Comparison of ENCODE assay signal across 29 mouse cellular contexts in genomic region chr9:47798478-47798877, GRCm38 (mm10).
DNase-seq lines count a peak whose midpoint lies in the region; ATAC-seq lines count a peak whose summit lies in the region.
"Had no signal": no experiment of that assay in that cellular context is flagged by ENCODE, and none has a peak within 500 bp of the region (broad histone marks: within the 10 kb centered on the region; RNA-seq: fewer than 3 reads in every experiment).

No protein-coding gene starts in this region.

- ATAC-seq in forebrain, embryonic 13.5 days, result peak; percentile 57; the same call in 1 of the 2 replicates
- peak; percentile 76 for ATAC-seq in hindbrain, embryonic 16.5 days
- ATAC-seq in hindbrain, embryonic 11.5 days (ENCODE audit: low FRiP score), result no peak
- peak; percentile 74; the same call in 1 of the 2 replicates for ATAC-seq in neural tube, embryonic 15.5 days (ENCODE audit: low FRiP score)
- peak; percentile 77 for ATAC-seq in forebrain, embryonic 16.5 days
- ATAC-seq: inflammation-experienced regulatory T-cells, adult 6 months; midbrain, embryonic 16.5 days; Patski had no signal

- WGBS in forebrain, embryonic 13.5 days, result 46% methylated on average over 5 of the region's 5 CpGs
- WGBS in forebrain, embryonic 10.5 days, result 77% methylated on average over 5 of the region's 5 CpGs
- 77% methylated on average over 5 of the region's 5 CpGs for WGBS in hindbrain, embryonic 16.5 days
- WGBS in hindbrain, embryonic 11.5 days, result 85% methylated on average over 5 of the region's 5 CpGs
- WGBS in neural tube, embryonic 15.5 days, result 36% methylated on average over 5 of the region's 5 CpGs
- WGBS in forebrain, embryonic 16.5 days, result 36% methylated on average over 5 of the region's 5 CpGs

- no peak overlapping the region for H3K4me2 ChIP-seq in forebrain, embryonic 13.5 days
- H3K4me2 ChIP-seq in hindbrain, embryonic 16.5 days (ENCODE audit: low read length), result no peak overlapping the region
- no peak overlapping the region for H3K4me2 ChIP-seq in hindbrain, embryonic 11.5 days (replicated peaks; ENCODE audit: low read depth, low read length)
- H3K4me2 ChIP-seq in neural tube, embryonic 15.5 days, result no peak overlapping the region
- no peak overlapping the region for H3K4me2 ChIP-seq in forebrain, embryonic 16.5 days (ENCODE audit: low read length)
- H3K4me2 ChIP-seq: heart, embryonic 13.5 days; neural tube, embryonic 12.5 days; stomach, embryonic 15.5 days had no signal

- peaks cover 34% of the 10 kb centered on the region for H3K36me3 ChIP-seq in forebrain, embryonic 13.5 days (ENCODE audit: poor library complexity, severe bottlenecking)
- peaks cover 64% of the 10 kb centered on the region for H3K36me3 ChIP-seq in forebrain, embryonic 10.5 days (replicated peaks)
- peaks cover 10% of the 10 kb centered on the region; the same call in 1 of the 2 replicates for H3K36me3 ChIP-seq in hindbrain, embryonic 16.5 days (ENCODE audit: control insufficient read depth, insufficient read depth, low read length)
- H3K36me3 ChIP-seq in hindbrain, embryonic 11.5 days (ENCODE audit: control insufficient read depth, insufficient read depth, low read length), result no peaks in the 10 kb centered on the region
- peaks cover 7% of the 10 kb centered on the region; the same call in 1 of the 2 replicates for H3K36me3 ChIP-seq in neural tube, embryonic 15.5 days
- H3K36me3 ChIP-seq in forebrain, embryonic 16.5 days (ENCODE audit: control insufficient read depth, insufficient read depth), result peaks cover 5% of the 10 kb centered on the region
- H3K36me3 ChIP-seq: heart, embryonic 13.5 days; stomach, embryonic 15.5 days had no signal

- H3K4me3 ChIP-seq in forebrain, embryonic 13.5 days, result no peak overlapping the region
- H3K4me3 ChIP-seq in forebrain, embryonic 10.5 days, result no peak overlapping the region
- no peak overlapping the region for H3K4me3 ChIP-seq in hindbrain, embryonic 16.5 days (ENCODE audit: low read length)
- no peak overlapping the region for H3K4me3 ChIP-seq in hindbrain, embryonic 11.5 days (ENCODE audit: low read depth, low read length)
- no peak overlapping the region for H3K4me3 ChIP-seq in neural tube, embryonic 15.5 days (replicated peaks)
- no peak overlapping the region for H3K4me3 ChIP-seq in forebrain, embryonic 16.5 days (replicated peaks; ENCODE audit: low read length)
- H3K4me3 ChIP-seq: erythroblast, embryonic 14.5 days; heart, adult 2 months; heart, embryonic 13.5 days; neural tube, embryonic 12.5 days; stomach, embryonic 15.5 days had no signal

- peaks cover 10% of the 10 kb centered on the region for H3K4me1 ChIP-seq in forebrain, embryonic 13.5 days
- peaks cover 18% of the 10 kb centered on the region for H3K4me1 ChIP-seq in forebrain, embryonic 10.5 days
- H3K4me1 ChIP-seq in hindbrain, embryonic 16.5 days (ENCODE audit: control insufficient read depth, insufficient read depth, low read depth, low read length), result peaks cover 4% of the 10 kb centered on the region
- peaks cover 3% of the 10 kb centered on the region; the same call in 1 of the 2 replicates for H3K4me1 ChIP-seq in hindbrain, embryonic 11.5 days (replicated peaks; ENCODE audit: control insufficient read depth, insufficient read depth, low read length)
- H3K4me1 ChIP-seq in neural tube, embryonic 15.5 days, result 0 out of 2 replicates have a peak, but pooled peaks cover 3% of the 10 kb centered on the region
- H3K4me1 ChIP-seq in forebrain, embryonic 16.5 days (replicated peaks; ENCODE audit: control insufficient read depth, insufficient read depth, low read length), result no peaks in the 10 kb centered on the region; the same call in 1 of the 2 replicates
- H3K4me1 ChIP-seq: neural tube, embryonic 12.5 days; stomach, embryonic 15.5 days had no signal

- H3K9ac ChIP-seq in forebrain, embryonic 13.5 days, result no peak overlapping the region
- no peak overlapping the region for H3K9ac ChIP-seq in hindbrain, embryonic 16.5 days (ENCODE audit: low read depth, low read length)
- no peak overlapping the region for H3K9ac ChIP-seq in hindbrain, embryonic 11.5 days (ENCODE audit: low read depth, low read length)
- no peak overlapping the region for H3K9ac ChIP-seq in neural tube, embryonic 15.5 days (replicated peaks)
- no peak overlapping the region for H3K9ac ChIP-seq in forebrain, embryonic 16.5 days (replicated peaks; ENCODE audit: low read depth, low read length)
- H3K9ac ChIP-seq: heart, embryonic 13.5 days; liver, embryonic 14.5 days; neural tube, embryonic 12.5 days; stomach, embryonic 15.5 days had no signal

- no peak overlapping the region for H3K27ac ChIP-seq in forebrain, embryonic 13.5 days
- no peak overlapping the region for H3K27ac ChIP-seq in forebrain, embryonic 10.5 days
- no peak overlapping the region for H3K27ac ChIP-seq in hindbrain, embryonic 16.5 days (ENCODE audit: low read depth, low read length)
- no peak overlapping the region for H3K27ac ChIP-seq in hindbrain, embryonic 11.5 days (ENCODE audit: low read depth, low read length)
- no peak overlapping the region for H3K27ac ChIP-seq in neural tube, embryonic 15.5 days (replicated peaks)
- H3K27ac ChIP-seq in forebrain, embryonic 16.5 days (ENCODE audit: low read length), result no peak overlapping the region
- H3K27ac ChIP-seq: heart, adult 2 months; heart, embryonic 13.5 days; liver, embryonic 14.5 days; neural tube, embryonic 12.5 days; stomach, embryonic 15.5 days had no signal

- H3K9me3 ChIP-seq in forebrain, embryonic 13.5 days (replicated peaks), result 0 out of 2 replicates have a peak, but pooled peaks cover 5% of the 10 kb centered on the region
- H3K9me3 ChIP-seq in forebrain, embryonic 10.5 days, result no peaks in the 10 kb centered on the region
- no peaks in the 10 kb centered on the region for H3K9me3 ChIP-seq in hindbrain, embryonic 16.5 days (ENCODE audit: control insufficient read depth, low read length)
- H3K9me3 ChIP-seq in hindbrain, embryonic 11.5 days (ENCODE audit: control insufficient read depth, low read length), result no peaks in the 10 kb centered on the region
- no peaks in the 10 kb centered on the region for H3K9me3 ChIP-seq in neural tube, embryonic 15.5 days (replicated peaks)
- no peaks in the 10 kb centered on the region for H3K9me3 ChIP-seq in forebrain, embryonic 16.5 days (ENCODE audit: control insufficient read depth, low read length)
- H3K9me3 ChIP-seq: heart, embryonic 13.5 days; neural tube, embryonic 12.5 days; stomach, embryonic 15.5 days had no signal

- DNase-seq in forebrain, embryonic 10.5 days (ENCODE audit: extremely low spot score, low spot score), result no peak
- DNase-seq in hindbrain, embryonic 11.5 days (ENCODE audit: low spot score), result no peak
- no peak for DNase-seq in neural tube, embryonic 10.5 days (ENCODE audit: extremely low spot score, low spot score)
- DNase-seq in kidney, postnatal 36 days, result no peak
- DNase-seq: adrenal gland, postnatal 25 days; cerebellum, adult 2 months; cerebellum, postnatal 14 days; gastrocnemius, postnatal 36 days; heart, adult 2 months; heart, postnatal 10 days; kidney, adult 11 months; liver; lung, adult 2 months; lung, postnatal 10 days; right cerebral cortex, postnatal 14 days; thymus, postnatal 14 days had no signal

- no peaks in the 10 kb centered on the region for H3K27me3 ChIP-seq in forebrain, embryonic 13.5 days
- no peaks in the 10 kb centered on the region for H3K27me3 ChIP-seq in forebrain, embryonic 10.5 days (ENCODE audit: poor library complexity, severe bottlenecking)
- no peaks in the 10 kb centered on the region for H3K27me3 ChIP-seq in hindbrain, embryonic 16.5 days (replicated peaks; ENCODE audit: control insufficient read depth, insufficient read depth, low read length)
- H3K27me3 ChIP-seq in hindbrain, embryonic 11.5 days (ENCODE audit: control insufficient read depth, insufficient read depth, low read length), result no peaks in the 10 kb centered on the region
- H3K27me3 ChIP-seq in neural tube, embryonic 15.5 days (replicated peaks), result no peaks in the 10 kb centered on the region
- no peaks in the 10 kb centered on the region for H3K27me3 ChIP-seq in forebrain, embryonic 16.5 days (replicated peaks; ENCODE audit: control insufficient read depth, insufficient read depth, low read length)
- H3K27me3 ChIP-seq: CH12.LX; heart, embryonic 13.5 days; neural tube, embryonic 12.5 days; Patski; stomach, embryonic 15.5 days had no signal
